Mouse (Mus musculus) C2C12 (cell line): ENCODE measurements around the gene Atp5g2.

ENCODE experiments used
- CEBPB ChIP-seq: IDR thresholded peaks from one replicate; pipeline ENCODE4 v1.6.1; 2011; ENCODE audit warnings: low read depth, mild to moderate bottlenecking, control low read depth, moderate library complexity
- CTCF ChIP-seq: IDR thresholded peaks from one replicate; pipeline ENCODE4 v1.5.1; 2011; ENCODE audit not compliant: control insufficient read depth, insufficient read depth, insufficient read length
- MAX ChIP-seq: IDR thresholded peaks from one replicate; pipeline ENCODE4 v1.6.1; 2011; ENCODE audit warnings: mild to moderate bottlenecking, control low read depth
- MYOD1 ChIP-seq: IDR thresholded peaks from one replicate; pipeline ENCODE4 v1.6.1; 2011; ENCODE audit warnings: low read depth; ENCODE audit not compliant: control insufficient read depth, insufficient read length
- MYOG ChIP-seq: IDR thresholded peaks from one replicate; pipeline ENCODE4 v1.6.1; 2011; ENCODE audit not compliant: control insufficient read depth, insufficient read length; ENCODE audit errors: extremely low read depth
- USF1 ChIP-seq: IDR thresholded peaks from one replicate; pipeline ENCODE4 v1.6.1; 2011; ENCODE audit warnings: low read depth, mild to moderate bottlenecking, control low read depth, moderate library complexity

GRCm38 (mm10) chr15:102624291-102624969 lies 47.7 kb downstream of the Atp5g2 start:
- TF ChIP-seq USF1 (no peak), CEBPB (no peak), CTCF (no peak), MAX (no peak), MYOG (no peak), MYOD1 (no peak)
